Mouse (Mus musculus): ENCODE data around the gene Abca13.

- TF ChIP-seq POLR2A (IDR thresholded peaks at IDR 0.05; ENCODE audit: borderline replicate concordance, extremely low read depth, insufficient read depth, insufficient read length, poor library complexity, severe bottlenecking) (no peak), CTCF (IDR thresholded peaks at IDR 0.05; ENCODE audit: borderline replicate concordance, extremely low read depth, insufficient read depth, insufficient read length) (no peak)
Measured at GRCm38 (mm10) chr11:9221646-9222045, 29.9 kb downstream of the Abca13 start.

All from brain, embryonic 14.5 days (tissue).